ENCODE assay signal across 9 mouse cellular contexts in the genomic region with DNA sequence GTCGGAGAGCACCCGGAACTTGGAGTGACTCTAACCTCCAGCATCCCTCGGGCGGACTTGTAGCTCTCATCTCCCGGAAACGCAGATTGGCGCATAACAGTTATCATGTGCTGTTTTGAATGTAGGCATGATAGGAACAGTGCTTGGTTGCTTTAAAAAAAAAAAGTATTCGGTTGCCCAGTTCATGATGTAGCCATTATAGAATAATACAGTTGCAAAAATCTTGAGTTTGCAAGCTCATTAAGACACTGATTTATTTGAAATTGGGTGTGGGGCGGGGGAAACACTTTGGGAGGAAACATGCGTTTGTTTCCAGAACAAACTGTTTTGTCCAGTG. TPM values are rescaled to one million over a fixed set of nuclear protein-coding genes. Genes with fewer than 3 reads are reported as not detected.
DNase-seq lines count a peak whose midpoint lies in the region; ATAC-seq lines count a peak whose summit lies in the region.
"Had no signal": no experiment of that assay in that cellular context is flagged by ENCODE, and none has a peak within 500 bp of the region (broad histone marks: within the 10 kb centered on the region; RNA-seq: fewer than 3 reads in every experiment).

No protein-coding gene starts in this region.

- WGBS in kidney, embryonic 14.5 days = 8% methylated on average over 10 of the region's 10 CpGs
- WGBS in hindbrain, embryonic 13.5 days = 13% methylated on average over 10 of the region's 10 CpGs
- WGBS in midbrain, embryonic 13.5 days = 8% methylated on average over 10 of the region's 10 CpGs

- peak overlapping the region; percentile 60 for H3K4me2 ChIP-seq in kidney, embryonic 14.5 days (replicated peaks; ENCODE audit: low read depth, low read length)
- peak overlapping the region; percentile 51 for H3K4me2 ChIP-seq in hindbrain, embryonic 13.5 days
- peak overlapping the region; percentile 61 for H3K4me2 ChIP-seq in midbrain, embryonic 13.5 days (replicated peaks)

- ATAC-seq in kidney, embryonic 14.5 days (ENCODE audit: low FRiP score, low TSS enrichment) = no peak
- no peak for ATAC-seq in hindbrain, embryonic 13.5 days (ENCODE audit: low FRiP score)
- no peak for ATAC-seq in midbrain, embryonic 13.5 days

- no peaks in the 10 kb centered on the region for H3K36me3 ChIP-seq in kidney, embryonic 14.5 days (ENCODE audit: control insufficient read depth, insufficient read depth, low read length)
- no peaks in the 10 kb centered on the region for H3K36me3 ChIP-seq in hindbrain, embryonic 13.5 days
- 0 out of 2 replicates have a peak, but pooled peaks cover under 1% of the 10 kb centered on the region for H3K36me3 ChIP-seq in midbrain, embryonic 13.5 days

- no peaks in the 10 kb centered on the region for H3K4me1 ChIP-seq in kidney, embryonic 14.5 days (ENCODE audit: control insufficient read depth, insufficient read depth, low read length)
- no peaks in the 10 kb centered on the region for H3K4me1 ChIP-seq in brown adipose tissue, adult 24 weeks (ENCODE audit: control insufficient read depth, insufficient read depth, insufficient read length, low read length)
- H3K4me1 ChIP-seq in hindbrain, embryonic 13.5 days (replicated peaks) = peaks cover 12% of the 10 kb centered on the region
- peaks cover 8% of the 10 kb centered on the region for H3K4me1 ChIP-seq in midbrain, embryonic 13.5 days (replicated peaks)

- DNase-seq in kidney, postnatal 25 days = no peak
- DNase-seq in cerebellum, postnatal 25 days = no peak
- DNase-seq in frontal cortex, adult 2 months (ENCODE audit: extremely low spot score in 1 of 2, low spot score in 1 of 2) = no peak
- no peak for DNase-seq in adrenal gland, postnatal 25 days

- 0 out of 2 replicates have a peak, but pooled peaks cover under 1% of the 10 kb centered on the region for H3K27me3 ChIP-seq in kidney, embryonic 14.5 days (ENCODE audit: control insufficient read depth, insufficient read depth, low read length)
- H3K27me3 ChIP-seq in hindbrain, embryonic 13.5 days = 0 out of 2 replicates have a peak, but pooled peaks cover 4% of the 10 kb centered on the region
- peaks cover 8% of the 10 kb centered on the region; the same call in 1 of the 2 replicates for H3K27me3 ChIP-seq in midbrain, embryonic 13.5 days
- H3K27me3 ChIP-seq: Patski had no signal

- H3K9ac ChIP-seq in kidney, embryonic 14.5 days (ENCODE audit: low read depth, low read length) = peak overlapping the region; percentile 72
- peak overlapping the region; percentile 70 for H3K9ac ChIP-seq in hindbrain, embryonic 13.5 days
- peak overlapping the region; percentile 72 for H3K9ac ChIP-seq in midbrain, embryonic 13.5 days (replicated peaks)

- H3K9me3 ChIP-seq in kidney, embryonic 14.5 days (ENCODE audit: control insufficient read depth, low read length) = no peaks in the 10 kb centered on the region
- H3K9me3 ChIP-seq in hindbrain, embryonic 13.5 days = no peaks in the 10 kb centered on the region
- no peaks in the 10 kb centered on the region for H3K9me3 ChIP-seq in midbrain, embryonic 13.5 days

- H3K27ac ChIP-seq in kidney, embryonic 14.5 days (ENCODE audit: low read depth, low read length) = peak overlapping the region; percentile 42; the same call in 1 of the 2 replicates
- peak overlapping the region; percentile 88 for H3K27ac ChIP-seq in brown adipose tissue, adult 24 weeks (replicated peaks; ENCODE audit: low read depth, low read length)
- peak overlapping the region; percentile 81 for H3K27ac ChIP-seq in hindbrain, embryonic 13.5 days
- peak overlapping the region; percentile 79 for H3K27ac ChIP-seq in midbrain, embryonic 13.5 days

- H3K4me3 ChIP-seq in kidney, embryonic 14.5 days (ENCODE audit: low read length) = peak overlapping the region; percentile 76
- H3K4me3 ChIP-seq in brown adipose tissue, adult 24 weeks (ENCODE audit: insufficient read depth, low read depth, low read length) = peak overlapping the region; percentile 94
- H3K4me3 ChIP-seq in hindbrain, embryonic 13.5 days = peak overlapping the region; percentile 75
- peak overlapping the region; percentile 76 for H3K4me3 ChIP-seq in midbrain, embryonic 13.5 days (replicated peaks)

RNA-seq across cellular contexts. Expression of gene Tmem192, which starts 0.7 kb away (rescaled TPM):
- polyA plus RNA-seq in kidney, embryonic 14.5 days (2014; fragmentation: Nextera tagmentation; extraction: Ambion mirVana) = 30.1 and 31.1 TPM in 2 replicates
- polyA plus RNA-seq in brown adipose tissue, adult 24 weeks (2012; ENCODE audit: insufficient read depth, insufficient read length, missing spikeins) = 29.4 and 47.0 TPM in 2 replicates
- polyA plus RNA-seq in hindbrain, embryonic 13.5 days (2015; fragmentation: Nextera tagmentation; extraction: Ambion mirVana) = 24.4 and 28.3 TPM in 2 replicates
- polyA plus RNA-seq in midbrain, embryonic 13.5 days (2015; fragmentation: Nextera tagmentation; extraction: Ambion mirVana) = 20.8 and 21.4 TPM in 2 replicates
- 26.3 and 31.2 TPM in 2 replicates for polyA plus RNA-seq in frontal cortex, adult 2 months (2012; rRNA removed)
- 78.8 and 82.5 TPM in 2 replicates for total RNA-seq in adrenal gland, postnatal 25 days (2021)

RNA-seq across cellular contexts. Expression of gene Trim75, which starts 40.0 kb away (rescaled TPM):
- not detected in 2 replicates for polyA plus RNA-seq in kidney, embryonic 14.5 days (2014; fragmentation: Nextera tagmentation; extraction: Ambion mirVana)
- polyA plus RNA-seq in brown adipose tissue, adult 24 weeks (2012; ENCODE audit: insufficient read depth, insufficient read length, missing spikeins) = not detected in 2 replicates
- polyA plus RNA-seq in hindbrain, embryonic 13.5 days (2015; fragmentation: Nextera tagmentation; extraction: Ambion mirVana) = 0.08 TPM in 1 of 2 replicates, not detected in the other
- not detected in 2 replicates for polyA plus RNA-seq in midbrain, embryonic 13.5 days (2015; fragmentation: Nextera tagmentation; extraction: Ambion mirVana)
- polyA plus RNA-seq in frontal cortex, adult 2 months (2012; rRNA removed) = not detected in 2 replicates
- total RNA-seq in adrenal gland, postnatal 25 days (2021) = not detected in 2 replicates
